Mouse (Mus musculus) heart, adult 18-20 months (tissue): ENCODE measurements around the gene Tuba1a. TPM values are rescaled to one million over a fixed set of nuclear protein-coding genes. Genes with fewer than 3 reads are reported as not detected.
"Not testable (repeated sequence)": the region's sequence is repeated elsewhere in the genome, so short reads cannot be mapped to it uniquely, and the experiment has no call there.

ENCODE experiments used
- DNase-seq, 2 experiments: peaks; one replicate each; pipeline ENCODE4 v3.0.0; 2021 to 2022; ENCODE audit warnings: mixed read lengths in 1 of 2
- total RNA-seq, 2 experiments: library from RNA; stranded (reverse); gene quantifications; 2 replicates each; pipeline ENCODE4 v1.2.3; 2021

Gene Tuba1a
- total RNA-seq, 2 experiments from 2014 or later, result 63.6 to 78.8 TPM

- DNase-seq, result peak in 1 of 2 experiments; percentile 51
Measured at GRCm38 (mm10) chr15:98985982-98986715, 32.6 kb upstream of the Tuba1a start.

GRCm38 (mm10) chr15:98985240-98985981, 31.9 kb upstream of the Tuba1a start:
- DNase-seq, result peak; percentile 93 to 95

DNA sequence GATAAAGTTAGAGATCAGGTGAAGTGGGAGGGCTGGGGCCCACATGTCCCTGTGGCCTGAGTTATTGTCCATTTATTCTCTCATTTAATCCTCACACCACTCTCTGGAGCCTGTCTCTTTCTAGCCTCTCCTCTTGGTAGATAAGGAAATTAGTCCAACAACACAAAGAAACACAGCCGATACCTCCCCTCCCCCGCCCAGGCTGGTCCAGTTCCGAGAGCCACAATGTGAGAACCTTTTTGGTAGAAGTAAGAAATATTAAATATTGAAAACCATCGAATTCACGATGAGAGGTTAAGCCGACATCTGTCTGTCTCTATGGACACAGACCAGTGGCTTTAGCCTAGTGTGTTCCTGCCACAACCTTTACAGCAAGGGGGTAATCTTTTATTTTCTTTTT, 31.2 kb upstream of the Tuba1a start:
- DNase-seq, result peak in 1 of 2 experiments; percentile 46

DNA sequence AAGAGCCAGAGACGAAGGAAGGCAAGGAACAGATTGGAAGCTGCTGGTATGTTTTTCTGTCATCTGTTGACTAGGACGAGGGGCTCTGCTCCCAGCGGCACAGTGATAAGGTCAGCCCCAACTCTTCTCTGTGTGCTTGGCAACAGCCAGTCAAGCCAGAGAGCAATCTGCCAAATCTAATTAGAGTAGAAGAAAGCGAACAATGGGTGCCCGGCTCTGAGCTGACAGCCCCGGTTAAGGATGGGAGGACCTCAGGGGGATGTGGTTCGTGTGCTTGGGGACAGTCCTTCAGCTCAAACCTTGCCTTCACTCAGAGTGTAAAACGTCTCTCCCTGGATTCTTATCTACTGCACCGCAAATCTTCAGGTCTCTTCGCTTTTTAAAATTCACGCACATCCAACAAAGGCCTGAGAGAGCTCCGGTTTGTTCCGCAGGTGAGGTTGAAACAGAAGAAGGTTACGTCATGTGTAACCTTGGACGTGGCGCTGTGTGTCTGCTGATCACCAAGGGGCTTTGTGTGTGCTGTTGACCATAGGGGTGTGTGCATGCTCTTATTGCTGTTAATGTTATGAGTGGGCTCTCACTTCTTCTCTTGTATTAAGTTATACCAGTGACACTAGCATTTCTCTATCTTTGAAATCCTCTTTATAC, 30.1 kb upstream of the Tuba1a start:
- no peak for DNase-seq

- DNase-seq, result no peak
Measured at GRCm38 (mm10) chr15:98982100-98982499, 28.6 kb upstream of the Tuba1a start.

DNA sequence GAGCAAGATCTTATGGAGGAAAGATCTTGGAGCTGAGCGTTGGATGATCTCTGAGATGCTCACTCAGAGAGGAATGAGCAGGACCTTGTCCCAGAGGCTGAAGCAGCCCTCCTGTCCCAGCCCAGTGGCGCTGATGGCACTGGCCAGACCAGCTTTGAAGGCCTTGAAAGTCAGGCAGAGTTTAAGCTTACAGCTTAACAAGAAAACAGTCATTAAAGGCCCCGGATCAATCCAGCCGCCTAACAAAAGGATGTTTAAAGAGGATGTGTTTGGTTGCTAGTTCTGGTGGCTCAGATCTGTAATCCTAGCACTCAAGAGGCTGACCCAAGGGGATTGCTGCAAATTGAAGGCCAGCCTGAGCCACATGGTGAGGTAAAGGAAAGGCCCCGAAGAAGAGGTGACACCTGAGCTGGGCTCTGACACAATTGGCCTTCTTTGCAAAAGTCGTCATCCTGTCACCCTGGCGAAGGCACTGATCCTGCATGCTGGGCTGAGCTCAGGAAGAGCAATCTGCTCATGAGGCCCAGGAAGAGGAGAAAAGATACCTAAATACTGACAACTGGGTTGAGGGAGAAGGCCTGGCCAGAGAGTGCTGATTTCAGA, 26.6 kb upstream of the Tuba1a start:
- no peak for DNase-seq

- no peak for DNase-seq
Measured at GRCm38 (mm10) chr15:98978409-98979172, 25.1 kb upstream of the Tuba1a start.

DNA sequence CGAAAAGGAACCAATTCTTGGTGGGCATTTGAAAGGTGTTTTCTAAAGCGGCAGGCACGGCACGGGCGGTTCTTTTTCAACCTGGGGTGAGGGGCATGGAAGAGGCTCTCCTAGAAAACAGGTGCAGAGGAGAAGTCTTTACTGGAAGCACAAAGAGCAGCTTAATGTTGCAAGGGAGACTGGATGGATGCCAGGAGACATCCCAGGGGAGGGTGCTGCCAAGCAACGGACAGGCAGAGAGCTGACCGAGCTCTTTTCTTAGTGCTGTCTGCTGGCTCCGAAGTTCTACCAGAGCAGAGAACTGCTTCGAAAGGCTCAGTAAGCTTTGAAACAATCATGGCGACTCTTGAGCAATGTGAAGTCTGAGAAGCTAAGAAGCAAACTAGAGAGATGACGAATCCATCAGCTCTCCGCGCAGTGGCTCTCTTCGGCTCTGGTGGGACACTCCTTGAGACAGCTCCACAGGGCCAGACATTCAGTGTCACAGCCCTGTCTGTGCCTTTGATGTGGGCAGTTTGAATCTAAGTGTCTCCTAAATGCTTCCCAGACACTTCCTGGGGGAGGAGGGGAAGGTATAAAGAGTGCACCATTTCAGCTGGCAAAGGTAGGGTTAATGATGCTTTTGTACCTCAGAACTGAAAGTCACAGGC, 24.4 kb upstream of the Tuba1a start:
- peak; percentile 90 for DNase-seq

GRCm38 (mm10) chr15:98976763-98977758, 23.6 kb upstream of the Tuba1a start:
- peak in 1 of 2 experiments; percentile 49 for DNase-seq

GRCm38 (mm10) chr15:98973015-98973614, 19.6 kb upstream of the Tuba1a start:
- no peak for DNase-seq

GRCm38 (mm10) chr15:98971576-98972320, 18.2 kb upstream of the Tuba1a start:
- not testable (repeated sequence) for DNase-seq

GRCm38 (mm10) chr15:98971111-98971510, 17.6 kb upstream of the Tuba1a start:
- no peak for DNase-seq

DNA sequence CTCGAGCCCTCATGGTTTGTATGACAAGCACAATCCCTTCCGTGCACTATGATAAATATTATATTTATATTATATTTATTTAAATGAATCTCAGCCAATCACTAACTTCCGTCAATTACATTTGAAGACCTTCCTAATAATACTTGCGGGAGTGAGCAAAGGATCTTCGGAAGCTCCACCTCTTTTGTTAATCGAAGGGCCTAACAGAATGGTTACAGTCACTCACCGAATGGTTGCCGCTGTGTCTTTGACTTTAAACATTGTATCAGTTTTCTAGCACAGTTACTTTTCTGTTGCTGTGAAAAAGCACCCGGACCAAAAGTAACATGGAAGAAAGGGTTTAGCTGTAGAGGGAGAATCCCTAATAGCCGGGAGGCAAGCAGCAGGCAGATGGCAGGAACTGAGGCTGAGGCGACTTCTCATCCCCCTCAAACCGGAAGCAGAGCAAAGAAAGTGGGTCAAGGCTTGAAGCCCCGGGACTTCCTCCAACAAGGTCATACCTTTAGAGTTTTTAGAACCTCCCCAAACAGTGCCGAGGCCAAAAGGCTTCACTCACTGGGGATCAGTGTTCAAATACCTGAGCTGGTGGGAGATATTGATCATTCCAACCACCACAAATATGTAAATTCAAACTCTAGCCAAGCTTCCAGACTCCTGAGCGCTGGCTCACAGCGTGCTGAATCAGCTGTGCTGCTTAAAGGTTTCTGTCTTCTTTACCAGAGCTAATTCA, 16.0 kb upstream of the Tuba1a start:
- peak in 1 of 2 experiments; percentile 42 for DNase-seq

DNA sequence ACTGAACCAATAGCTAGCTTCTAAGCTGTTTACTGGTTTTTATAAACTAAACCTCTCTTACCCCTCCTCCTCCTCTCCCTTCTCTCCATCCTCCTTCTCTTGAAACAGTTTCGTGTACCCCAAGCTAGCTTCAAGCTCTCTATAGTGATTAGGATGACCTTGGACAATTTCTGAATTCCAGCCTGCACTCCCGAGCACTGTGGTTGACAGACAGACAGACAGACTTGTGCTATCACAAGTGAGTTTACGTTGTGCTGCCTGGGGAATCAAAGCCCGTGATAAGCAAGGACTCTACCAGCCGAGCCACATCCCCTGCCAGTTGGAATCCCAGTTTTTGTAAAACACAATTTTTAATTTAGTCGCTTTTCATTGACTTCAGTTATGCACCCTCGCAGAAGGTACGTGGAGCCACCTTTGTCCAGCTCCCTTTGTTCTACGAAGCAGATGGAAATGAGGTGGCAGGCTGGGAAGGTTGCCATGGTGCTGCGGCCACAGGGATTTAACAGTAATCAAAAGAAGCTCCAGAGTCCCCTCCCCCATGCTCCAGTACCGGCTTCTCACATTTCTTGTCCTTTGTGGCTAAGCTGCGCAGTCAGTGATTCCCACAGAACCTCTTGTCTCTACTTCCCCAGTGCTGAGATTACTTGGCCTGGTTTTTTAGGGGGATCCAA, 15.3 kb upstream of the Tuba1a start:
- peak in 1 of 2 experiments; percentile 40 for DNase-seq

GRCm38 (mm10) chr15:98959531-98959930, 6.0 kb upstream of the Tuba1a start:
- no peak for DNase-seq

GRCm38 (mm10) chr15:98958901-98959420, 5.5 kb upstream of the Tuba1a start:
- DNase-seq, result no peak

DNA sequence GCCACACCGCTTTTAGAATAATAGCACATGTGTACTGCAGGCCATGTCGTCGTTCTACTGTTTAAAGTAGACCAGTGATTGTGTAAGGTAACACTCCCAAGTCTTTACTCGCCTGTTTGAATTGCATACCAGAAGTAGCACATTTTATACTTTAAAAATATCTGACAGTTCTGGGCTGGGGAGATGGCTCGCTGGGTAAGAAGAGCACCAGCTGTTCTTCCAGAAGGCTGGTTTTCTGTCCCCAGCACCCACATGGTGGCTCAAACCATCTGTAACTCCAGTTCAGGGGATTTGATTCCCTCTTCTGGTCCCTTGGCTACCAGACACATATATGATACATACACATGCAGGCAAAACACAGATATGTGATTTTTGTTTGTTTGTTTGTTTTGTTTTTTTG, 4.0 kb upstream of the Tuba1a start:
- DNase-seq, result no peak
